Mouse (Mus musculus): ENCODE measurements at regions not wholly inside any gene's neighbourhood (a gene's known extent, or its start where the extent isn't known, plus 50 kb on each side); places are given as distances from the start of the nearest gene placed in this dataset.

- WGBS, result 64% methylated on average over 1 of the region's 1 CpGs
These were observed 252.7 kb upstream of the Gm15217 start for GRCm38 (mm10) chr14:46126541-46126940.

GRCm38 (mm10) chr14:46129762-46130161 is 249.5 kb upstream of the Gm15217 start:
- no peak overlapping the region for H3K4me3 ChIP-seq (ENCODE audit: low read depth, low read length)
- ATAC-seq (replicated peaks; ENCODE audit: low FRiP score) (no peak), DNase-seq (ENCODE audit: low spot score) (no peak)
- WGBS, result 84% methylated on average over 3 of the region's 3 CpGs
- H3K9ac ChIP-seq (ENCODE audit: low read length), result no peak overlapping the region
- no peak overlapping the region for H3K27ac ChIP-seq (ENCODE audit: low read depth, low read length)
- H3K9me3 ChIP-seq (ENCODE audit: control insufficient read depth, low read length), result no peaks in the 10 kb centered on the region
- H3K36me3 ChIP-seq (ENCODE audit: control insufficient read depth, insufficient read depth, low read length), result no peaks in the 10 kb centered on the region
- no peaks in the 10 kb centered on the region for H3K4me1 ChIP-seq (replicated peaks; ENCODE audit: control insufficient read depth, insufficient read depth, low read length)
- H3K27me3 ChIP-seq (ENCODE audit: control insufficient read depth, insufficient read depth, low read length), result no peaks in the 10 kb centered on the region
- no peak overlapping the region for H3K4me2 ChIP-seq (ENCODE audit: low read depth, low read length, severe bottlenecking)

More at GRCm38 (mm10) chr14:46126541-46126940, 252.7 kb upstream of the Gm15217 start:
- Histone ChIP-seq H3K36me3 (ENCODE audit: control insufficient read depth, insufficient read depth, low read length) (no peaks in the 10 kb centered on the region), H3K4me1 (replicated peaks; ENCODE audit: control insufficient read depth, insufficient read depth, low read length) (no peaks in the 10 kb centered on the region), H3K9ac (ENCODE audit: low read length) (no peak overlapping the region), H3K27ac (ENCODE audit: low read depth, low read length) (no peak overlapping the region), H3K9me3 (ENCODE audit: control insufficient read depth, low read length) (no peaks in the 10 kb centered on the region), H3K27me3 (ENCODE audit: control insufficient read depth, insufficient read depth, low read length) (no peaks in the 10 kb centered on the region), H3K4me3 (ENCODE audit: low read depth, low read length) (no peak overlapping the region), H3K4me2 (ENCODE audit: low read depth, low read length, severe bottlenecking) (no peak overlapping the region)
- DNase-seq (ENCODE audit: low spot score), result no peak
- ATAC-seq (replicated peaks; ENCODE audit: low FRiP score), result no peak

GRCm38 (mm10) chr14:46144175-46144574 is 235.0 kb upstream of the Gm15217 start:
- H3K36me3 ChIP-seq (ENCODE audit: control insufficient read depth, insufficient read depth, low read length), result no peaks in the 10 kb centered on the region
- no peak overlapping the region for H3K4me2 ChIP-seq (ENCODE audit: low read depth, low read length, severe bottlenecking)
- DNase-seq (ENCODE audit: low spot score) (no peak), ATAC-seq (replicated peaks; ENCODE audit: low FRiP score) (no peak)
- H3K9me3 ChIP-seq (ENCODE audit: control insufficient read depth, low read length), result no peaks in the 10 kb centered on the region
- no peaks in the 10 kb centered on the region for H3K4me1 ChIP-seq (replicated peaks; ENCODE audit: control insufficient read depth, insufficient read depth, low read length)
- H3K9ac ChIP-seq (ENCODE audit: low read length), result no peak overlapping the region
- 62% methylated on average over 4 of the region's 4 CpGs for WGBS
- no peaks in the 10 kb centered on the region for H3K27me3 ChIP-seq (ENCODE audit: control insufficient read depth, insufficient read depth, low read length)
- no peak overlapping the region for H3K4me3 ChIP-seq (ENCODE audit: low read depth, low read length)
- no peak overlapping the region for H3K27ac ChIP-seq (ENCODE audit: low read depth, low read length)

GRCm38 (mm10) chr14:46144707-46145106 is 234.5 kb upstream of the Gm15217 start:
- no peak for ATAC-seq (replicated peaks; ENCODE audit: low FRiP score)
- Histone ChIP-seq H3K4me1 (replicated peaks; ENCODE audit: control insufficient read depth, insufficient read depth, low read length) (no peaks in the 10 kb centered on the region), H3K36me3 (ENCODE audit: control insufficient read depth, insufficient read depth, low read length) (no peaks in the 10 kb centered on the region), H3K9me3 (ENCODE audit: control insufficient read depth, low read length) (no peaks in the 10 kb centered on the region), H3K9ac (ENCODE audit: low read length) (no peak overlapping the region), H3K4me2 (ENCODE audit: low read depth, low read length, severe bottlenecking) (no peak overlapping the region), H3K27me3 (ENCODE audit: control insufficient read depth, insufficient read depth, low read length) (no peaks in the 10 kb centered on the region), H3K27ac (ENCODE audit: low read depth, low read length) (no peak overlapping the region), H3K4me3 (ENCODE audit: low read depth, low read length) (no peak overlapping the region)
- 44% methylated on average over 6 of the region's 6 CpGs for WGBS
- no peak for DNase-seq (ENCODE audit: low spot score)

GRCm38 (mm10) chr14:46145584-46145983 is 233.6 kb upstream of the Gm15217 start:
- Histone ChIP-seq H3K9me3 (ENCODE audit: control insufficient read depth, low read length) (no peaks in the 10 kb centered on the region), H3K9ac (ENCODE audit: low read length) (no peak overlapping the region), H3K4me2 (ENCODE audit: low read depth, low read length, severe bottlenecking) (no peak overlapping the region), H3K27me3 (ENCODE audit: control insufficient read depth, insufficient read depth, low read length) (no peaks in the 10 kb centered on the region), H3K36me3 (ENCODE audit: control insufficient read depth, insufficient read depth, low read length) (no peaks in the 10 kb centered on the region), H3K4me1 (replicated peaks; ENCODE audit: control insufficient read depth, insufficient read depth, low read length) (no peaks in the 10 kb centered on the region), H3K4me3 (ENCODE audit: low read depth, low read length) (no peak overlapping the region), H3K27ac (ENCODE audit: low read depth, low read length) (no peak overlapping the region)
- 53% methylated on average over 7 of the region's 7 CpGs for WGBS
- no peak for ATAC-seq (replicated peaks; ENCODE audit: low FRiP score)
- no peak for DNase-seq (ENCODE audit: low spot score)

GRCm38 (mm10) chr14:46149073-46149661 is 230.0 kb upstream of the Gm15217 start:
- no peaks in the 10 kb centered on the region for H3K9me3 ChIP-seq (ENCODE audit: control insufficient read depth, low read length)
- DNase-seq (ENCODE audit: low spot score) (no peak), ATAC-seq (replicated peaks; ENCODE audit: low FRiP score) (no peak)
- no peak overlapping the region for H3K27ac ChIP-seq (ENCODE audit: low read depth, low read length)
- H3K36me3 ChIP-seq (ENCODE audit: control insufficient read depth, insufficient read depth, low read length), result no peaks in the 10 kb centered on the region
- no peaks in the 10 kb centered on the region for H3K27me3 ChIP-seq (ENCODE audit: control insufficient read depth, insufficient read depth, low read length)
- no peaks in the 10 kb centered on the region for H3K4me1 ChIP-seq (replicated peaks; ENCODE audit: control insufficient read depth, insufficient read depth, low read length)
- 87% methylated on average over 6 of the region's 6 CpGs for WGBS
- no peak overlapping the region for H3K4me2 ChIP-seq (ENCODE audit: low read depth, low read length, severe bottlenecking)
- H3K4me3 ChIP-seq (ENCODE audit: low read depth, low read length), result no peak overlapping the region
- H3K9ac ChIP-seq (ENCODE audit: low read length), result no peak overlapping the region

GRCm38 (mm10) chr14:46158741-46159140 is 220.5 kb upstream of the Gm15217 start:
- H3K9ac ChIP-seq (ENCODE audit: low read length), result no peak overlapping the region
- no peaks in the 10 kb centered on the region for H3K9me3 ChIP-seq (ENCODE audit: control insufficient read depth, low read length)
- no peaks in the 10 kb centered on the region for H3K27me3 ChIP-seq (ENCODE audit: control insufficient read depth, insufficient read depth, low read length)
- H3K4me1 ChIP-seq (replicated peaks; ENCODE audit: control insufficient read depth, insufficient read depth, low read length), result no peaks in the 10 kb centered on the region
- no peak overlapping the region for H3K4me3 ChIP-seq (ENCODE audit: low read depth, low read length)
- H3K4me2 ChIP-seq (ENCODE audit: low read depth, low read length, severe bottlenecking), result no peak overlapping the region
- no peaks in the 10 kb centered on the region for H3K36me3 ChIP-seq (ENCODE audit: control insufficient read depth, insufficient read depth, low read length)
- WGBS, result 71% methylated on average over 2 of the region's 2 CpGs
- no peak for DNase-seq (ENCODE audit: low spot score)
- no peak overlapping the region for H3K27ac ChIP-seq (ENCODE audit: low read depth, low read length)
- no peak for ATAC-seq (replicated peaks; ENCODE audit: low FRiP score)

GRCm38 (mm10) chr14:46172181-46172874 is 206.9 kb upstream of the Gm15217 start:
- Histone ChIP-seq H3K27me3 (ENCODE audit: control insufficient read depth, insufficient read depth, low read length) (no peaks in the 10 kb centered on the region), H3K9me3 (ENCODE audit: control insufficient read depth, low read length) (no peaks in the 10 kb centered on the region), H3K4me3 (ENCODE audit: low read depth, low read length) (no peak overlapping the region), H3K9ac (ENCODE audit: low read length) (no peak overlapping the region), H3K36me3 (ENCODE audit: control insufficient read depth, insufficient read depth, low read length) (no peaks in the 10 kb centered on the region), H3K4me2 (ENCODE audit: low read depth, low read length, severe bottlenecking) (no peak overlapping the region), H3K27ac (ENCODE audit: low read depth, low read length) (no peak overlapping the region), H3K4me1 (replicated peaks; ENCODE audit: control insufficient read depth, insufficient read depth, low read length) (no peaks in the 10 kb centered on the region)
- WGBS, result 78% methylated on average over 9 of the region's 9 CpGs
- DNase-seq (ENCODE audit: low spot score) (no peak), ATAC-seq (replicated peaks; ENCODE audit: low FRiP score) (no peak)

- DNase-seq (ENCODE audit: low spot score) (no peak), ATAC-seq (replicated peaks; ENCODE audit: low FRiP score) (no peak)
- Histone ChIP-seq H3K9me3 (ENCODE audit: control insufficient read depth, low read length) (no peaks in the 10 kb centered on the region), H3K4me3 (ENCODE audit: low read depth, low read length) (no peak overlapping the region), H3K9ac (ENCODE audit: low read length) (no peak overlapping the region), H3K36me3 (ENCODE audit: control insufficient read depth, insufficient read depth, low read length) (no peaks in the 10 kb centered on the region), H3K27me3 (ENCODE audit: control insufficient read depth, insufficient read depth, low read length) (no peaks in the 10 kb centered on the region), H3K27ac (ENCODE audit: low read depth, low read length) (no peak overlapping the region), H3K4me2 (ENCODE audit: low read depth, low read length, severe bottlenecking) (no peak overlapping the region), H3K4me1 (replicated peaks; ENCODE audit: control insufficient read depth, insufficient read depth, low read length) (no peaks in the 10 kb centered on the region)
- WGBS, result 31% methylated on average over 6 of the region's 6 CpGs
These were observed 206.3 kb upstream of the Gm15217 start for GRCm38 (mm10) chr14:46172875-46173324.

All from forebrain, embryonic 11.5 days (tissue).